Mouse (Mus musculus) liver, postnatal 0 days (tissue): ENCODE data around the gene Siah2. TPM values are rescaled to one million over a fixed set of nuclear protein-coding genes. Genes with fewer than 3 reads are reported as not detected.

Experiments used
- ATAC-seq: fragments of 200-750 bp; cut with Nextera tagmentation; 2 replicates; pipeline ENCODE4 v1.8.0; 2017; ENCODE audit warnings: mild to moderate bottlenecking, moderate library complexity
- DNase-seq: peaks from one replicate; pipeline ENCODE4 v3.0.0-alpha.2; 2016
- H3K27ac ChIP-seq: fragments of 300-500 bp; sonication (generic); 2 replicates; pipeline ENCODE4 v1.5.1; 2014; ENCODE audit warnings: antibody characterized with exemption, moderate library complexity, mild to moderate bottlenecking, low read depth
- H3K27me3 ChIP-seq: fragments of 300-500 bp; sonication (generic); 2 replicates; pipeline ENCODE4 v1.6.1; 2014; ENCODE audit warnings: low read length, control low read depth, mixed read lengths; ENCODE audit not compliant: insufficient read depth
- H3K36me3 ChIP-seq: fragments of 300-500 bp; sonication (generic); replicated peaks from 2 replicates; pipeline ENCODE4 v1.6.1; 2014; ENCODE audit warnings: mild to moderate bottlenecking, control low read depth, low read length, moderate library complexity, mixed read lengths; ENCODE audit not compliant: insufficient read depth
- H3K4me1 ChIP-seq: fragments of 300-500 bp; sonication (generic); 2 replicates; pipeline ENCODE4 v1.6.1; 2014; ENCODE audit warnings: antibody characterized with exemption, mild to moderate bottlenecking, control low read depth; ENCODE audit not compliant: insufficient read depth
- H3K4me2 ChIP-seq: fragments of 300-500 bp; sonication (generic); 2 replicates; pipeline ENCODE4 v1.6.1; 2014; ENCODE audit warnings: low read depth, mild to moderate bottlenecking, low read length, moderate library complexity, mixed read lengths
- H3K4me3 ChIP-seq: fragments of 300-500 bp; sonication (generic); 2 replicates; pipeline ENCODE4 v1.5.1; 2014; ENCODE audit warnings: low read depth, low read length
- H3K9ac ChIP-seq: fragments of 300-500 bp; sonication (generic); replicated peaks from 2 replicates; pipeline ENCODE4 v1.6.1; 2014; ENCODE audit warnings: mild to moderate bottlenecking, moderate library complexity
- H3K9me3 ChIP-seq: fragments of 300-500 bp; sonication (generic); 2 replicates; pipeline ENCODE4 v1.6.1; 2016; ENCODE audit warnings: mild to moderate bottlenecking, control low read depth, low read length, mixed read lengths
- CTCF ChIP-seq: sonication (generic); IDR thresholded peaks from 2 replicates; pipeline ENCODE4 v1.5.1; 2016; ENCODE audit warnings: antibody characterized with exemption, low read depth
- EP300 ChIP-seq: IDR thresholded peaks from 2 replicates; pipeline ENCODE4 v1.6.1; 2016; ENCODE audit warnings: antibody characterized with exemption, low read depth, mild to moderate bottlenecking
- WGBS: fragments of 180-500 bp; shearing (Covaris S2); extraction: QIAGEN DNeasy Blood & Tissue Kit; methylation state at CpG from one replicate; pipeline ENCODE4 v1.1.7; 2014; ENCODE audit not compliant: insufficient replicate concordance; 5-methylcytosine and 5-hydroxymethylcytosine counted together
- polyA plus RNA-seq: library from polyadenylated mRNA; unstranded; fragments of >200 nt; fragmentation: Nextera tagmentation; extraction: Ambion mirVana; gene quantifications from 2 replicates; pipeline ENCODE4 v1.2.1, GENCODE M21; 2015

Gene Siah2
- polyA plus RNA-seq, 1 experiment from 2014 or later: 7.1 TPM

DNA sequence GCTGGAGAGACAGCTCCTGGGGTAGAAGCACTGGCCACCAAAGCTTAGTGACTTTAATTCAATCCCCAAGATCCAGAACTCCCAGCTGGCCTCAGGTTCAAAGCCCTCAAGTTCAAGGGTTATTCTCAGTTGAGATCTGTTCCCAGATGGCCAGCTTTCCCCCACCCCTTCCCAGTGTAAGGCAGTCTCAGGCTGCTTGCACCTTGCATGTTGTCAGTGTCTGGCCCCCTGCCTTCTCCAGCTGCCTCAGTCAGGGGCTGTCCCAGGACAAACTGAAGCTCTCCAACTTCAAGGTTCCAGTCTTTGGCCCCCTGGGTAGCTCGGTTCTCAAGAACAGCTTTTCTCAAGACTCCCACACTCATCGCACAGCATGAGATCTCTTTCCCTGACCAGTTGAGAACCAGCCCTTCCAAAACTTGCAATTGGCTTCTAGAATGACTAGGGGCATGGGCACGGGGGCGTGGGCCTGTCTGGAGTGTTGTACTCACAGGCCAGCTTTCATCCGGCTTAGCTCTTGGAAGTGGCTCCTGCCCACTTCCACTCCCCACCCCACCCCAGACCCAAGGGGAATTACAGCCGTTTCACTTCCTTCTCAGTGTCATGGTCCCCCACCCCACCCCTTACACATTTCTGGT lies 20.5 kb downstream of the Siah2 start:
- H3K27me3 ChIP-seq: no peaks in the 10 kb centered on the region
- no peak overlapping the region for H3K4me3 ChIP-seq
- DNase-seq (peak; percentile 37), ATAC-seq (no peak)
- peaks cover 12% of the 10 kb centered on the region for H3K36me3 ChIP-seq
- H3K4me2 ChIP-seq: no peak overlapping the region
- no peaks in the 10 kb centered on the region for H3K9me3 ChIP-seq
- H3K4me1 ChIP-seq: peaks cover 6% of the 10 kb centered on the region
- no peak overlapping the region for H3K9ac ChIP-seq
- no peak for TF ChIP-seq CTCF
- no peak for TF ChIP-seq EP300
- H3K27ac ChIP-seq: no peak overlapping the region
- WGBS: 42% methylated on average over 6 of the region's 6 CpGs

DNA sequence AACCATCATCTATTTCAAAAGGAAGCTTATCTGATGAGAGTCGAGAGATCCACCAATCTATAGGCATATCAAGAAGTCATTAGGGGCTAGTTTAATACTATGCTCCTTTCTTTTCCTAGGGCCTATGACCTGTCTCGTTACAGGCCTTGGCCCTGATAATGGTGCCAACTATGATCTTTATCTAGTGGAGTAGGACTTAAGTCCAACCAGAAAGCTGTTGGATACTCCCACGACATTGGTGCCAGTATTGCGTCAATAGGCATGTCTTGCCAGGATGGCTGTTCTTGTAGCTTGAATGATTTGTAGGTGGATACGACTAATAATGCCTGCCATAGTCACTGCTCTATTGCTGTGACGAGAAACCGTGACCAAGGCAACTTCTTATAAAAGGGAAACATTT lies 28.2 kb downstream of the Siah2 start:
- no peak for DNase-seq
- WGBS: 83% methylated on average over 7 of the region's 7 CpGs
- no peak overlapping the region for H3K27ac ChIP-seq
- no peak overlapping the region for H3K4me3 ChIP-seq
- no peak overlapping the region for H3K9ac ChIP-seq
- no peaks in the 10 kb centered on the region for H3K4me1 ChIP-seq
- H3K27me3 ChIP-seq: no peaks in the 10 kb centered on the region
- H3K36me3 ChIP-seq: no peaks in the 10 kb centered on the region
- H3K9me3 ChIP-seq: no peaks in the 10 kb centered on the region
- no peak overlapping the region for H3K4me2 ChIP-seq
- ATAC-seq: no peak
- TF ChIP-seq CTCF (no peak), EP300 (no peak)

DNA sequence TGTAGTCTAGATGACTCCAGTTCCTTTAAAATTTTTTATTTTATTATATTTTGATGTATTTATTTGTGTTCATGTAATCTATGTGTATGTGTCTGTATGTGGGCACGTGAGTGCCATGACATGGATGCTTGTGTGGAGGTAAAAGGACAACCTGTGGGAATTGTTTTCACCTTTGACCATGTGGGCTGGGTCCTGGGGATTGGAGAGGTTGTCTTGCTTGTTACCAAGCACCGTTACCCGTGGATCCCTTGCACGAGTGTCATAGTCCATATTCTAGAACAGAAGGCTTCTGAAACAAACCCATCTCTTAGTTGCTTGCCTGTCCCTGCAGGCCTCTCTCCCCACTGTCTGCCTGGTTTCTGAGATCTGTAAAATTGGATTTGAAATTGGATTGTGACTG lies 31.6 kb downstream of the Siah2 start:
- H3K4me1 ChIP-seq: no peaks in the 10 kb centered on the region
- no peak overlapping the region for H3K4me3 ChIP-seq
- whole genome bisulfite sequencing: 69% methylated on average over 4 of the region's 4 CpGs
- no peaks in the 10 kb centered on the region for H3K36me3 ChIP-seq
- H3K9ac ChIP-seq: no peak overlapping the region
- ATAC-seq (no peak), DNase-seq (no peak)
- no peaks in the 10 kb centered on the region for H3K27me3 ChIP-seq
- no peaks in the 10 kb centered on the region for H3K9me3 ChIP-seq
- no peak overlapping the region for H3K4me2 ChIP-seq
- H3K27ac ChIP-seq: no peak overlapping the region
- no peak for TF ChIP-seq CTCF
- no peak for TF ChIP-seq EP300

DNA sequence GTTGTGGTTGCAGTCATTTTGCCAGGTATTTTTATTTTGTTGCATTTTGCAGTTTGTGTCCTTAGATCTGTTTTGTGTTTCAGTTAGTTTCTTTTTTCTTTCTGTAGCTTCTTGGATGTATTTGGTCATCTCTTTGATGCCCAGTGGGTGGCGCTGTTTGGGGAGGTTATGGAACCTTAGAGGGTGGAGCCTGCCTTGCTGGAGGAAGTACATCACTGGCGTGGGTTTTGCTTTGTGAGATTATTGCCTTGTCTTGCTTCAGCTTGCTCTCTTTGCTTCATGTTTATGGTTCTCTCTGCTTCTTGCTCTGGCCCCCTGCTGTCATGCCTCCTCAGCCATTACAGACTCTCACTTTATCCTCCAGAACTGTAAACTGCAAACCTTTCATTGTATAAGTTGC lies 34.8 kb downstream of the Siah2 start:
- H3K4me2 ChIP-seq: no peak overlapping the region
- H3K4me1 ChIP-seq: no peaks in the 10 kb centered on the region
- TF ChIP-seq EP300: no peak
- TF ChIP-seq CTCF: peak; percentile 73
- H3K4me3 ChIP-seq: no peak overlapping the region
- no peaks in the 10 kb centered on the region for H3K36me3 ChIP-seq
- no peaks in the 10 kb centered on the region for H3K9me3 ChIP-seq
- DNase-seq (peak; percentile 78), ATAC-seq (no peak)
- H3K27ac ChIP-seq: no peak overlapping the region
- H3K27me3 ChIP-seq: no peaks in the 10 kb centered on the region
- H3K9ac ChIP-seq: no peak overlapping the region
- 12% methylated on average over 2 of the region's 2 CpGs for WGBS

DNA sequence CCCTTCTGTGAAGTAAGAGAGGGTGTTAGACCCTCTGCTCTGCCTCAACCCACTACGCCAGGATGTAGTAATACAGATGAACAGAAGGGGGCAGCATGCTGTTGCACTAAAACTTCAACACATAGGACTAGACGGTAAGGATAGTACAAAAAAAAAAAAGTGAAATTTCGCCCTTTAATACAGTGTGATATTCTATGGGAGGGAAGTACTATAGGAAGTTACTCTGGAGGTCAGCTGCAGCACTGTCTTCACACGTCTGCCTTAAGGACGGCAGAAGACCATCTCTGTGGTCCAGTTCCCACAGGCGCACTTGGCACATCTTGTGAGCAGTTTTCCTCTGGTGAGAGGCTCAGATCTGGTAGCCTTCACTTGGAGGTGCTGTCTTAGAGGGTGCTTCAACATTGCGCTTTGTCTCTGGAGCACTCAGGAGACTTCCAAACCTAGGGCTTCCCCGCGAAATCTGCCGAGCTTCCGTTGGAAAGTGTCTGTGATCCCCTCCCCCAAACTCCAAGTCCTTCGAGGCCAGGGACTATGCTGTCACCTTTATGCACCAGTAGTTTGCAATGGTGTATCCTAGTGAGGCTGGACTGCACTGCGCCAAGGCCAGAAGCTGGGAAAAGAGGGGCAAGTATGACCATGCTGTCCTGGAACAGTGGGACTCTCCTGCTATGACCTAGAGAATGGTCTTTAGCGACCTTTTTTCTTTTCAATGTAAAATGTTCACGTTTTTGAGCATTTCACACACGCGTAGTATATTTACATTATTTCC lies 36.7 kb downstream of the Siah2 start:
- peak; percentile 64 for DNase-seq
- Histone ChIP-seq H3K4me2 (peak overlapping the region; percentile 33; the same call in 1 of the 2 replicates), H3K4me1 (no peaks in the 10 kb centered on the region), H3K9me3 (no peaks in the 10 kb centered on the region), H3K4me3 (no peak overlapping the region), H3K9ac (no peak overlapping the region), H3K27ac (no peak overlapping the region), H3K27me3 (no peaks in the 10 kb centered on the region), H3K36me3 (no peaks in the 10 kb centered on the region)
- ATAC-seq: peak; percentile 33; the same call in 1 of the 2 replicates
- 58% methylated on average over 17 of the region's 17 CpGs for WGBS
- TF ChIP-seq CTCF (peak; percentile 85), EP300 (no peak)

DNA sequence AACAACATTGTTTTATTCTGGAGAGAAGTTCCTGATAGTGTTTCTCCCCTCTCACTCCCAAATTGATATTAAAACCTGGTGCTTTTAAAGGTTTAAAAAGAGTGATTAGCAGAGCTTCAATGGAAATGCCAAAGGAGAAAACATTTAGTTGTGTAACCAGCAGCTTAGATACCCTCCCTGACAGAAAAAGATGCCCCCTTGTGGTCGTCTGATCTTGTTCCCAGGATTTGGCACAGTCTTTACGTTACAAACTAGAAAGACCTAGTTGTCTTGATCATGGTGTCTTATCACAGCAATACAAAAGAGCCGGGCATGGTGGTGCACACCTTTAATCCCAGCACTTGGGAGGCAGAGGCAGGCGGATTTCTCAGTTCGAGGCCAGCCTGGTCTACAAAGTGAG lies 38.3 kb downstream of the Siah2 start:
- no peaks in the 10 kb centered on the region for H3K27me3 ChIP-seq
- no peak overlapping the region for H3K9ac ChIP-seq
- no peaks in the 10 kb centered on the region for H3K36me3 ChIP-seq
- H3K27ac ChIP-seq: no peak overlapping the region
- TF ChIP-seq CTCF (peak; percentile 49), EP300 (no peak)
- H3K4me2 ChIP-seq: no peak overlapping the region
- ATAC-seq: no peak
- WGBS: 32% methylated on average over 3 of the region's 5 CpGs
- H3K4me3 ChIP-seq: no peak overlapping the region
- DNase-seq: peak; percentile 37
- H3K9me3 ChIP-seq: no peaks in the 10 kb centered on the region
- no peaks in the 10 kb centered on the region for H3K4me1 ChIP-seq
